ENCODE assay signal across 11 mouse cellular contexts in the genomic region with DNA sequence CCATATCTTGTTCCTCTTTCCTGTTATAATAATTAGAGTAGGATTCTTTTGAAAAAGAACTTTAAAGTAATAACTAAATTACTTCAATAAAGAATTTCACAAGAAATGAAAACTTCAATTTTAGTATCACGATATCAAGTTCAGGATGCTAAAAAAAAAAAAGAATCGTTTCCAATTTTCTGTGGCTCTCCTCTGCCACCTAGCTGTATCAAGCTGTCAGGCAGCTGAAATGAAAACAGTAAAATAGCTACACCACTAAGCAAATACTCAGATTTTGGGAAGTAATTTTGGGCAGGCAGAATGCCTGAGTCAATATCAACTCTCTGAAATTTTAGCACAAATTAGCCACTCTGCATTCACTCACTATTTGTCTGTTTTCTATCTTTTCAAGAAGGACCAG.
"Had no signal": no experiment of that assay in that cellular context is flagged by ENCODE, and none has a peak within 500 bp of the region (broad histone marks: within the 10 kb centered on the region; RNA-seq: fewer than 3 reads in every experiment).

No protein-coding gene starts in this region.

- DNase-seq: kidney, adult 2 months; kidney, postnatal 36 days; lung, postnatal 14 days; right cerebral cortex, adult 18-20 months; right cerebral cortex, postnatal 25 days had no signal

- H3K27ac ChIP-seq: limb, embryonic 15.5 days; liver, embryonic 12.5 days; lung, embryonic 15.5 days; midbrain, embryonic 12.5 days; neural tube, embryonic 15.5 days had no signal

- H3K27me3 ChIP-seq: limb, embryonic 15.5 days; liver, embryonic 12.5 days; lung, embryonic 15.5 days; midbrain, embryonic 12.5 days; neural tube, embryonic 15.5 days had no signal

- H3K36me3 ChIP-seq: limb, embryonic 15.5 days; liver, embryonic 12.5 days; lung, embryonic 15.5 days; midbrain, embryonic 12.5 days; neural tube, embryonic 15.5 days had no signal

- H3K9ac ChIP-seq: limb, embryonic 15.5 days; liver, embryonic 12.5 days; lung, embryonic 15.5 days; midbrain, embryonic 12.5 days; neural tube, embryonic 15.5 days had no signal

- H3K4me2 ChIP-seq: limb, embryonic 15.5 days; liver, embryonic 12.5 days; lung, embryonic 15.5 days; midbrain, embryonic 12.5 days; neural tube, embryonic 15.5 days had no signal

- H3K4me1 ChIP-seq: limb, embryonic 15.5 days; liver, embryonic 12.5 days; lung, embryonic 15.5 days; midbrain, embryonic 12.5 days; neural tube, embryonic 15.5 days had no signal

- ATAC-seq: liver, embryonic 12.5 days had no signal

- H3K4me3 ChIP-seq: limb, embryonic 15.5 days; liver, embryonic 12.5 days; lung, embryonic 15.5 days; midbrain, embryonic 12.5 days; myocyte; neural tube, embryonic 15.5 days had no signal

- H3K9me3 ChIP-seq: limb, embryonic 15.5 days; liver, embryonic 12.5 days; lung, embryonic 15.5 days; midbrain, embryonic 12.5 days; neural tube, embryonic 15.5 days had no signal
